Mouse (Mus musculus): ENCODE measurements around the gene Gimap1. TPM values are rescaled to one million over a fixed set of nuclear protein-coding genes. Genes with fewer than 3 reads are reported as not detected.

Gene Gimap1
- polyA plus RNA-seq, 1 experiment from 2014 or later, result 4.7 TPM

- ATAC-seq (ENCODE audit: low FRiP score), result no peak
- 49% methylated on average over 16 of the region's 16 CpGs for WGBS
- no peak within 1 kb of the TSS for H3K27ac ChIP-seq (ENCODE audit: low read depth, low read length)
These were observed 7.4 kb downstream of the Gimap1 start, which contains the start of gene Gimap5 for GRCm38 (mm10) chr6:48745959-48746889. Gene Gimap5 (plus strand): TSS chr6:48746197.

GRCm38 (mm10) chr6:48747091-48747966 is 8.5 kb downstream of the Gimap1 start:
- no peaks in the 10 kb centered on the region for H3K4me1 ChIP-seq (ENCODE audit: control insufficient read depth, insufficient read depth, low read length)
- no peaks in the 10 kb centered on the region for H3K36me3 ChIP-seq (ENCODE audit: control insufficient read depth, insufficient read depth, low read length)
- no peaks in the 10 kb centered on the region for H3K9me3 ChIP-seq (ENCODE audit: control insufficient read depth, low read length)
- no peak overlapping the region for H3K4me3 ChIP-seq (ENCODE audit: low read depth, low read length)
- H3K27me3 ChIP-seq (ENCODE audit: control insufficient read depth, insufficient read depth, low read length), result peaks cover 8% of the 10 kb centered on the region
- DNase-seq (ENCODE audit: low spot score, missing footprints) (no peak), ATAC-seq (ENCODE audit: low FRiP score) (no peak)
- no peak overlapping the region for H3K27ac ChIP-seq (ENCODE audit: low read depth, low read length)
- 76% methylated on average over 7 of the region's 7 CpGs for WGBS
- no peak overlapping the region for H3K9ac ChIP-seq (ENCODE audit: low read length)
- no peak overlapping the region for H3K4me2 ChIP-seq

More at GRCm38 (mm10) chr6:48745959-48746889, 7.4 kb downstream of the Gimap1 start, which contains the start of gene Gimap5:
- no peaks in the 10 kb centered on the region for H3K9me3 ChIP-seq (ENCODE audit: control insufficient read depth, low read length)
- no peak within 1 kb of the TSS for H3K4me2 ChIP-seq
- no peaks in the 10 kb centered on the region for H3K36me3 ChIP-seq (ENCODE audit: control insufficient read depth, insufficient read depth, low read length)
- DNase-seq (ENCODE audit: low spot score, missing footprints), result peak; percentile 85
- H3K9ac ChIP-seq (ENCODE audit: low read length), result no peak within 1 kb of the TSS
- no peaks in the 10 kb centered on the region for H3K4me1 ChIP-seq (ENCODE audit: control insufficient read depth, insufficient read depth, low read length)
- no peak within 1 kb of the TSS for H3K4me3 ChIP-seq (ENCODE audit: low read depth, low read length)
- H3K27me3 ChIP-seq (ENCODE audit: control insufficient read depth, insufficient read depth, low read length), result peaks cover 13% of the 10 kb centered on the region

- Histone ChIP-seq H3K36me3 (ENCODE audit: control insufficient read depth, insufficient read depth, low read length) (no peaks in the 10 kb centered on the region), H3K4me1 (ENCODE audit: control insufficient read depth, insufficient read depth, low read length) (no peaks in the 10 kb centered on the region), H3K9me3 (ENCODE audit: control insufficient read depth, low read length) (no peaks in the 10 kb centered on the region), H3K4me2 (no peak overlapping the region), H3K9ac (ENCODE audit: low read length) (no peak overlapping the region), H3K4me3 (ENCODE audit: low read depth, low read length) (no peak overlapping the region), H3K27ac (ENCODE audit: low read depth, low read length) (no peak overlapping the region), H3K27me3 (ENCODE audit: control insufficient read depth, insufficient read depth, low read length) (no peaks in the 10 kb centered on the region)
- WGBS, result 87% methylated on average over 7 of the region's 7 CpGs
- ATAC-seq (ENCODE audit: low FRiP score), result no peak
- DNase-seq (ENCODE audit: low spot score, missing footprints), result no peak
These were observed 24.9 kb downstream of the Gimap1 start for GRCm38 (mm10) chr6:48763567-48764270.

- no peak for ATAC-seq (ENCODE audit: low FRiP score)
- H3K9me3 ChIP-seq (ENCODE audit: control insufficient read depth, low read length), result no peaks in the 10 kb centered on the region
- H3K36me3 ChIP-seq (ENCODE audit: control insufficient read depth, insufficient read depth, low read length), result no peaks in the 10 kb centered on the region
- no peak overlapping the region for H3K4me3 ChIP-seq (ENCODE audit: low read depth, low read length)
- no peak overlapping the region for H3K27ac ChIP-seq (ENCODE audit: low read depth, low read length)
- H3K9ac ChIP-seq (ENCODE audit: low read length), result no peak overlapping the region
- H3K4me1 ChIP-seq (ENCODE audit: control insufficient read depth, insufficient read depth, low read length), result no peaks in the 10 kb centered on the region
- H3K4me2 ChIP-seq, result no peak overlapping the region
- no peak for DNase-seq (ENCODE audit: low spot score, missing footprints)
- WGBS, result 95% methylated on average over 10 of the region's 10 CpGs
- no peaks in the 10 kb centered on the region for H3K27me3 ChIP-seq (ENCODE audit: control insufficient read depth, insufficient read depth, low read length)
These were observed 25.6 kb downstream of the Gimap1 start for GRCm38 (mm10) chr6:48764496-48764895.

GRCm38 (mm10) chr6:48768178-48768869 is 29.5 kb downstream of the Gimap1 start:
- H3K4me2 ChIP-seq, result no peak overlapping the region
- DNase-seq (ENCODE audit: low spot score, missing footprints) (no peak), ATAC-seq (ENCODE audit: low FRiP score) (no peak)
- no peaks in the 10 kb centered on the region for H3K4me1 ChIP-seq (ENCODE audit: control insufficient read depth, insufficient read depth, low read length)
- H3K36me3 ChIP-seq (ENCODE audit: control insufficient read depth, insufficient read depth, low read length), result no peaks in the 10 kb centered on the region
- no peaks in the 10 kb centered on the region for H3K27me3 ChIP-seq (ENCODE audit: control insufficient read depth, insufficient read depth, low read length)
- no peak overlapping the region for H3K9ac ChIP-seq (ENCODE audit: low read length)
- H3K27ac ChIP-seq (ENCODE audit: low read depth, low read length), result no peak overlapping the region
- H3K9me3 ChIP-seq (ENCODE audit: control insufficient read depth, low read length), result no peaks in the 10 kb centered on the region
- H3K4me3 ChIP-seq (ENCODE audit: low read depth, low read length), result no peak overlapping the region
- WGBS, result 70% methylated on average over 9 of the region's 9 CpGs

GRCm38 (mm10) chr6:48768933-48769332 is 30.1 kb downstream of the Gimap1 start:
- 86% methylated on average over 3 of the region's 3 CpGs for WGBS

GRCm38 (mm10) chr6:48770696-48771095 is 31.8 kb downstream of the Gimap1 start, which contains the start of gene Gimap3:
Gene Gimap3 (minus strand): TSS chr6:48770851.
- Histone ChIP-seq H3K4me2 (no peak within 1 kb of the TSS), H3K9me3 (ENCODE audit: control insufficient read depth, low read length) (no peaks in the 10 kb centered on the region), H3K9ac (ENCODE audit: low read length) (no peak within 1 kb of the TSS), H3K36me3 (ENCODE audit: control insufficient read depth, insufficient read depth, low read length) (no peaks in the 10 kb centered on the region), H3K27ac (ENCODE audit: low read depth, low read length) (no peak within 1 kb of the TSS), H3K4me1 (ENCODE audit: control insufficient read depth, insufficient read depth, low read length) (no peaks in the 10 kb centered on the region), H3K4me3 (ENCODE audit: low read depth, low read length) (no peak within 1 kb of the TSS), H3K27me3 (ENCODE audit: control insufficient read depth, insufficient read depth, low read length) (no peaks in the 10 kb centered on the region)
- DNase-seq (ENCODE audit: low spot score, missing footprints) (no peak), ATAC-seq (ENCODE audit: low FRiP score) (no peak)
- 96% methylated on average over 3 of the region's 3 CpGs for WGBS

More at GRCm38 (mm10) chr6:48768933-48769332, 30.1 kb downstream of the Gimap1 start:
- no peak for ATAC-seq (ENCODE audit: low FRiP score)
- Histone ChIP-seq H3K9ac (ENCODE audit: low read length) (no peak overlapping the region), H3K4me3 (ENCODE audit: low read depth, low read length) (no peak overlapping the region), H3K4me1 (ENCODE audit: control insufficient read depth, insufficient read depth, low read length) (no peaks in the 10 kb centered on the region), H3K9me3 (ENCODE audit: control insufficient read depth, low read length) (no peaks in the 10 kb centered on the region), H3K36me3 (ENCODE audit: control insufficient read depth, insufficient read depth, low read length) (no peaks in the 10 kb centered on the region), H3K27ac (ENCODE audit: low read depth, low read length) (no peak overlapping the region), H3K4me2 (no peak overlapping the region), H3K27me3 (ENCODE audit: control insufficient read depth, insufficient read depth, low read length) (no peaks in the 10 kb centered on the region)
- no peak for DNase-seq (ENCODE audit: low spot score, missing footprints)

- H3K9ac ChIP-seq (ENCODE audit: low read length), result no peak overlapping the region
- ATAC-seq (ENCODE audit: low FRiP score), result peak; percentile 61; the same call in 1 of the 2 replicates
- H3K27ac ChIP-seq (ENCODE audit: low read depth, low read length), result no peak overlapping the region
- no peaks in the 10 kb centered on the region for H3K36me3 ChIP-seq (ENCODE audit: control insufficient read depth, insufficient read depth, low read length)
- H3K4me3 ChIP-seq (ENCODE audit: low read depth, low read length), result no peak overlapping the region
- H3K27me3 ChIP-seq (ENCODE audit: control insufficient read depth, insufficient read depth, low read length), result no peaks in the 10 kb centered on the region
- no peaks in the 10 kb centered on the region for H3K9me3 ChIP-seq (ENCODE audit: control insufficient read depth, low read length)
- WGBS, result 13% methylated on average over 8 of the region's 8 CpGs
- H3K4me1 ChIP-seq (ENCODE audit: control insufficient read depth, insufficient read depth, low read length), result no peaks in the 10 kb centered on the region
- no peak overlapping the region for H3K4me2 ChIP-seq
- DNase-seq (ENCODE audit: low spot score, missing footprints), result peak; percentile 96
These were observed 33.2 kb downstream of the Gimap1 start for GRCm38 (mm10) chr6:48772030-48772429.

All from midbrain, embryonic 11.5 days (tissue).